Mouse (Mus musculus): Measurements from ENCODE around the gene Lypd6b.
A peak's percentile ranks its signal among the peaks of the same experiment; 100 is the strongest.

Gene Lypd6b

GRCm38 (mm10) chr2:49942100-49942499 is 154.6 kb downstream of the Lypd6b start:
- DNase-seq (ENCODE audit: low read depth), result no peak

- no peak for DNase-seq (ENCODE audit: low read depth)
Measured at GRCm38 (mm10) chr2:49951681-49952080, 164.2 kb downstream of the Lypd6b start.

- no peak for DNase-seq (ENCODE audit: low read depth)
Measured at GRCm38 (mm10) chr2:49952632-49953293, 165.3 kb downstream of the Lypd6b start.

GRCm38 (mm10) chr2:49957449-49957848 is 170.0 kb downstream of the Lypd6b start:
- no peak for DNase-seq (ENCODE audit: low read depth)

DNA sequence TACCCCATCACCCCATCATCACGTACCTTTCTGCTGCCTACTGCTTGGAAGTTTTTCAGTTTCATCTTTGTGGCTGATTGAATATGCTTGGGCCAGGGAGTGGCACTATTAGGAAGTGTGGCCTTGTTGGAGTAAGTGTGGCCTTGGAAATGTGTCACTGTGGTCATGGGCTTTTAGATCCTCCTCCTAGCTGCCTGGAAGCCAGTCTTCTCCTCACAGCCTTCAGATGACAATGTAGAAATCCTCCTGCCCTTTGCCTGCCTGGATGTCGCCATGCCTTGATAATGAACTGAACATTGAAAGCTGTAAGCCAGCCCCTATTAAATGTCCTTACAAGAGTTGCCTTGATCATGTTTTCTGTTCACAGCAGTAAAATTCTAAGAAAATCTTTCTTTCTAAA is 174.5 kb downstream of the Lypd6b start:
- DNase-seq (ENCODE audit: low read depth), result no peak

- no peak for DNase-seq (ENCODE audit: low read depth)
Measured at GRCm38 (mm10) chr2:49964899-49965298, 177.4 kb downstream of the Lypd6b start.

GRCm38 (mm10) chr2:49967748-49968147 is 180.3 kb downstream of the Lypd6b start:
- no peak for DNase-seq (ENCODE audit: low read depth)

GRCm38 (mm10) chr2:49970990-49971389 is 183.5 kb downstream of the Lypd6b start:
- peak; percentile 2 for DNase-seq (ENCODE audit: low read depth)

DNA sequence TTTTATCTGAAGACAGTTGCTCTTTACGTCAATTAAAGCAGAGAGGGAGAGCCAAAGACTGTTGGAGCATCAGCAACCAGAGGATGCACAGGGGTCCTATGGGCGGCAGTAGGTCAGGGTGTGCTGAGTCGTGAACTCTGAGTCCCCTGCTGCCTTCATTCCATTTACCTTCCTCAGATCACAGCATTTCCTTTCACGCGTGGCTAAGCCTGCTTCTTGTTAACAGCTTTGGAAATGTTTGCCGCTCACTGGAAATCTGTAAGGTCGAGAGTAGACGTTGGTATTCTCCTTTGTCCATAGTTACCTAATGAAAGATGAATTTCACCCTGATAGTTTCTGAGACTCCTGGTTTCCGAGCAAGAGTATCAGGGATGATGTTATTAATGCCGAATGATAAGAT is 191.1 kb downstream of the Lypd6b start:
- no peak for DNase-seq (ENCODE audit: low read depth)

GRCm38 (mm10) chr2:49979991-49980390 is 192.5 kb downstream of the Lypd6b start:
- DNase-seq (ENCODE audit: low read depth), result no peak

GRCm38 (mm10) chr2:49983021-49983420 is 195.5 kb downstream of the Lypd6b start:
- DNase-seq (ENCODE audit: low read depth), result no peak

GRCm38 (mm10) chr2:49984780-49985179 is 197.3 kb downstream of the Lypd6b start:
- DNase-seq (ENCODE audit: low read depth), result no peak

DNA sequence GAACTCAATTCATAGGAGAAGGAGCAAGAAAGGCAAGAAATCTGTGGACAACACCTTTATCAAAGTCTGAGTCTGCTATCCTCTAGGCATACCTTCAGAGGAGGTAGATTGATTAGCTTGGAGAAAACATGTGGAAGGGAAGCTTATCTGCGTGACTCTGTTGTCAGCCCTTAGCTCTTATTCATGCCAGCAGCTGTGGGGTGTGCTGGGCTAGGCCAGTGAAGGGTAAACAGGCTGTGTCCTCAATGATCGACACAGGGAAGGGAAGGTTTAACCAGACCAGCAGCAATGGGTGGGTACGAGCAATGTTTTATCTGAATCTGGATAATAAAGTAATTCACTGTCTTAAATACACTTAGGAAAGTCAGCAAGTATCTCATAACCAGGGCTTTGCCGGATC is 208.4 kb downstream of the Lypd6b start:
- no peak for DNase-seq (ENCODE audit: low read depth)

- no peak for DNase-seq (ENCODE audit: low read depth)
Measured at GRCm38 (mm10) chr2:49997216-49997615, 209.7 kb downstream of the Lypd6b start.
